Mouse (Mus musculus): Measurements from ENCODE around the gene Kif19a. TPM values are rescaled to one million over a fixed set of nuclear protein-coding genes. Genes with fewer than 3 reads are reported as not detected.

Kif19a gene
- polyA plus RNA-seq, 1 experiment = 5.1 TPM

GRCm38 (mm10) chr11:114787611-114788010 is 22.4 kb downstream of the Kif19a start:
- 42% methylated on average over 3 of the region's 3 CpGs for WGBS
- Histone ChIP-seq H3K27me3 (ENCODE audit: control insufficient read depth, insufficient read depth, low read length) (no peaks in the 10 kb centered on the region), H3K27ac (ENCODE audit: insufficient read depth, low read length) (no peak overlapping the region), H3K4me3 (replicated peaks; ENCODE audit: insufficient read depth, low read depth, low read length) (no peak overlapping the region), H3K4me1 (ENCODE audit: control insufficient read depth, insufficient read depth, low read length) (peaks cover 9% of the 10 kb centered on the region; the same call in 1 of the 2 replicates)
- DNase-seq = no peak
- no peak for TF ChIP-seq CTCF (IDR thresholded peaks at IDR 0.05; ENCODE audit: borderline replicate concordance, insufficient read depth, low read depth, low read length)
- no peak for TF ChIP-seq POLR2A (IDR thresholded peaks at IDR 0.05; ENCODE audit: borderline replicate concordance, insufficient read depth, low read length)

- Histone ChIP-seq H3K27ac (ENCODE audit: insufficient read depth, low read length) (no peak overlapping the region), H3K4me3 (replicated peaks; ENCODE audit: insufficient read depth, low read depth, low read length) (peak overlapping the region; percentile 15), H3K27me3 (ENCODE audit: control insufficient read depth, insufficient read depth, low read length) (no peaks in the 10 kb centered on the region), H3K4me1 (ENCODE audit: control insufficient read depth, insufficient read depth, low read length) (peaks cover 22% of the 10 kb centered on the region)
- TF ChIP-seq POLR2A (IDR thresholded peaks at IDR 0.05; ENCODE audit: borderline replicate concordance, insufficient read depth, low read length) = 0 out of 2 replicates have a peak, but pooled peaks have one; percentile 14
- peak; percentile 90 for TF ChIP-seq CTCF (IDR thresholded peaks at IDR 0.05; ENCODE audit: borderline replicate concordance, insufficient read depth, low read depth, low read length)
- peak; percentile 82 to 91 for DNase-seq
- 21% methylated on average over 30 of the region's 30 CpGs for WGBS
These were observed 24.0 kb downstream of the Kif19a start for GRCm38 (mm10) chr11:114789061-114789714.

GRCm38 (mm10) chr11:114789716-114790115 is 24.5 kb downstream of the Kif19a start:
- Histone ChIP-seq H3K27ac (ENCODE audit: insufficient read depth, low read length) (no peak overlapping the region), H3K4me3 (replicated peaks; ENCODE audit: insufficient read depth, low read depth, low read length) (no peak overlapping the region), H3K27me3 (ENCODE audit: control insufficient read depth, insufficient read depth, low read length) (no peaks in the 10 kb centered on the region), H3K4me1 (ENCODE audit: control insufficient read depth, insufficient read depth, low read length) (peaks cover 27% of the 10 kb centered on the region)
- WGBS = 91% methylated on average over 9 of the region's 9 CpGs
- no peak for TF ChIP-seq CTCF (IDR thresholded peaks at IDR 0.05; ENCODE audit: borderline replicate concordance, insufficient read depth, low read depth, low read length)
- TF ChIP-seq POLR2A (IDR thresholded peaks at IDR 0.05; ENCODE audit: borderline replicate concordance, insufficient read depth, low read length) = no peak
- no peak for DNase-seq

GRCm38 (mm10) chr11:114790171-114790570 is 25.0 kb downstream of the Kif19a start:
- Histone ChIP-seq H3K4me3 (replicated peaks; ENCODE audit: insufficient read depth, low read depth, low read length) (no peak overlapping the region), H3K27ac (ENCODE audit: insufficient read depth, low read length) (no peak overlapping the region), H3K27me3 (ENCODE audit: control insufficient read depth, insufficient read depth, low read length) (no peaks in the 10 kb centered on the region), H3K4me1 (ENCODE audit: control insufficient read depth, insufficient read depth, low read length) (peaks cover 32% of the 10 kb centered on the region)
- TF ChIP-seq CTCF (IDR thresholded peaks at IDR 0.05; ENCODE audit: borderline replicate concordance, insufficient read depth, low read depth, low read length) (no peak), POLR2A (IDR thresholded peaks at IDR 0.05; ENCODE audit: borderline replicate concordance, insufficient read depth, low read length) (no peak)
- 91% methylated on average over 12 of the region's 12 CpGs for WGBS
- DNase-seq = no peak

- no peak overlapping the region for H3K27ac ChIP-seq (ENCODE audit: insufficient read depth, low read length)
- 58% methylated on average over 4 of the region's 4 CpGs for WGBS
- H3K4me1 ChIP-seq (ENCODE audit: control insufficient read depth, insufficient read depth, low read length) = peaks cover 36% of the 10 kb centered on the region
- peak overlapping the region; percentile 3 for H3K4me3 ChIP-seq (replicated peaks; ENCODE audit: insufficient read depth, low read depth, low read length)
- H3K27me3 ChIP-seq (ENCODE audit: control insufficient read depth, insufficient read depth, low read length) = no peaks in the 10 kb centered on the region
- TF ChIP-seq CTCF (IDR thresholded peaks at IDR 0.05; ENCODE audit: borderline replicate concordance, insufficient read depth, low read depth, low read length) = no peak
- TF ChIP-seq POLR2A (IDR thresholded peaks at IDR 0.05; ENCODE audit: borderline replicate concordance, insufficient read depth, low read length) = no peak
- DNase-seq = no peak
These were observed 25.7 kb downstream of the Kif19a start for GRCm38 (mm10) chr11:114790841-114791240.

- WGBS = 7% methylated on average over 50 of the region's 50 CpGs
- Histone ChIP-seq H3K4me1 (ENCODE audit: control insufficient read depth, insufficient read depth, low read length) (peaks cover 40% of the 10 kb centered on the region), H3K27me3 (ENCODE audit: control insufficient read depth, insufficient read depth, low read length) (no peaks in the 10 kb centered on the region), H3K27ac (ENCODE audit: insufficient read depth, low read length) (peak overlapping the region; percentile 93), H3K4me3 (replicated peaks; ENCODE audit: insufficient read depth, low read depth, low read length) (peak overlapping the region; percentile 61)
- DNase-seq = peak; percentile 52 to 69
- TF ChIP-seq CTCF (IDR thresholded peaks at IDR 0.05; ENCODE audit: borderline replicate concordance, insufficient read depth, low read depth, low read length) (no peak), POLR2A (IDR thresholded peaks at IDR 0.05; ENCODE audit: borderline replicate concordance, insufficient read depth, low read length) (no peak)
These were observed 26.2 kb downstream of the Kif19a start for GRCm38 (mm10) chr11:114791351-114791889.

- Histone ChIP-seq H3K4me1 (ENCODE audit: control insufficient read depth, insufficient read depth, low read length) (peaks cover 44% of the 10 kb centered on the region), H3K27me3 (ENCODE audit: control insufficient read depth, insufficient read depth, low read length) (no peaks in the 10 kb centered on the region), H3K27ac (ENCODE audit: insufficient read depth, low read length) (peak overlapping the region; percentile 93), H3K4me3 (replicated peaks; ENCODE audit: insufficient read depth, low read depth, low read length) (peak overlapping the region; percentile 61)
- under 1% methylated on average over 59 of the region's 59 CpGs for WGBS
- TF ChIP-seq CTCF (IDR thresholded peaks at IDR 0.05; ENCODE audit: borderline replicate concordance, insufficient read depth, low read depth, low read length) (no peak), POLR2A (IDR thresholded peaks at IDR 0.05; ENCODE audit: borderline replicate concordance, insufficient read depth, low read length) (peak; percentile 38; the same call in 1 of the 2 replicates)
- peak; percentile 78 to 81 for DNase-seq
These were observed 26.8 kb downstream of the Kif19a start for GRCm38 (mm10) chr11:114791891-114792411.

Measured in cerebellum, adult 2 months (tissue).